Mouse (Mus musculus): Measurements from ENCODE around the gene Igfals.

DNA sequence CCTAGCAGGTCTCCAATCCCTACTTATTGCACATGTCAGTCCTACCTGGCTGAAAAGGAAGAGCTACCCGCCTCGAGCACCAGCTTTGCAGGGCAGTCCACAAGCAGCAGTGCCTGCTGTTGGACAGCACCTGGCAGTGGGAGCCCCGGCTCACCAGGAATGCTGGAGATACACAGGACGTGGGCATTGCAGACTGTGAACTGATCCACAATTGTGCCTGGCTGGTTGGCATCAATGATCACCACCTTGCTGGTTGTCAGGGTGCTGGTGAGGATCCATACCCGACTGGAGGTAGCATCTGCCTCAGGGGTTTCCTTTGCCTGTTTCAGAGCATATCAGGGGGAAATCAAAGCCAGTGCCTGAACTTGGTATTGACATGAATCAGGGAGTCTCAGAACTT, 36.3 kb downstream of the Igfals start:
- TF ChIP-seq POLR2A (IDR thresholded peaks at IDR 0.05; ENCODE audit: borderline replicate concordance, extremely low read depth, low read depth, low read length) (no peak), CTCF (IDR thresholded peaks at IDR 0.05; ENCODE audit: insufficient read depth, low read length) (no peak)

Measured in lung, adult 2 months (tissue).